Mouse (Mus musculus) forebrain, embryonic 16.5 days (tissue): ENCODE data around the gene Arl8a. TPM values are rescaled to one million over a fixed set of nuclear protein-coding genes. Genes with fewer than 3 reads are reported as not detected.
A peak's percentile ranks its signal among the peaks of the same experiment; 100 is the strongest.

Experiments used
- ATAC-seq: fragments of 200-750 bp; cut with Nextera tagmentation; 2 replicates; pipeline ENCODE4 v1.8.0; 2017; ENCODE audit warnings: mild to moderate bottlenecking, moderate library complexity
- H3K27ac ChIP-seq: fragments of 300-500 bp; sonication (generic); 2 replicates; pipeline ENCODE4 v1.5.1; 2014; ENCODE audit warnings: low read length, control low read depth
- H3K27me3 ChIP-seq: fragments of 300-500 bp; sonication (generic); replicated peaks from 2 replicates; pipeline ENCODE4 v1.6.1; 2014; ENCODE audit warnings: low read length; ENCODE audit not compliant: control insufficient read depth, insufficient read depth
- H3K36me3 ChIP-seq: fragments of 300-500 bp; sonication (generic); 2 replicates; pipeline ENCODE4 v1.6.1; 2014; ENCODE audit not compliant: control insufficient read depth, insufficient read depth
- H3K4me1 ChIP-seq: fragments of 300-500 bp; sonication (generic); replicated peaks from 2 replicates; pipeline ENCODE4 v1.6.1; 2014; ENCODE audit warnings: low read length; ENCODE audit not compliant: control insufficient read depth, insufficient read depth
- H3K4me2 ChIP-seq: fragments of 300-500 bp; sonication (generic); 2 replicates; pipeline ENCODE4 v1.6.1; 2014; ENCODE audit warnings: mild to moderate bottlenecking, low read length, control low read depth
- H3K4me3 ChIP-seq: fragments of 300-500 bp; sonication (generic); replicated peaks from 2 replicates; pipeline ENCODE4 v1.5.1; 2014; ENCODE audit warnings: mild to moderate bottlenecking, low read length, control low read depth
- H3K9ac ChIP-seq: fragments of 300-500 bp; sonication (generic); replicated peaks from 2 replicates; pipeline ENCODE4 v1.6.1; 2014; ENCODE audit warnings: low read depth, low read length, control low read depth
- H3K9me3 ChIP-seq: fragments of 300-500 bp; sonication (generic); 2 replicates; pipeline ENCODE4 v1.6.1; 2016; ENCODE audit warnings: low read length; ENCODE audit not compliant: control insufficient read depth
- WGBS: fragments of 180-500 bp; shearing (Covaris S2); extraction: QIAGEN DNeasy Blood & Tissue Kit; methylation state at CpG from one replicate; pipeline ENCODE4 v1.1.7; 2014; 5-methylcytosine and 5-hydroxymethylcytosine counted together
- polyA plus RNA-seq: library from polyadenylated mRNA; unstranded; fragments of >200 nt; fragmentation: Nextera tagmentation; extraction: Ambion mirVana; gene quantifications from 2 replicates; pipeline ENCODE4 v1.2.1, GENCODE M21; 2015

Gene Arl8a
- polyA plus RNA-seq, 1 experiment from 2014 or later, result 336 TPM

GRCm38 (mm10) chr1:135112661-135113060 is 34.0 kb upstream of the Arl8a start:
- no peak overlapping the region for H3K4me2 ChIP-seq
- no peak overlapping the region for H3K4me3 ChIP-seq
- no peaks in the 10 kb centered on the region for H3K36me3 ChIP-seq
- H3K27me3 ChIP-seq, result no peaks in the 10 kb centered on the region
- H3K9me3 ChIP-seq, result no peaks in the 10 kb centered on the region
- H3K27ac ChIP-seq, result no peak overlapping the region
- H3K9ac ChIP-seq, result no peak overlapping the region
- peak; percentile 45 for ATAC-seq
- H3K4me1 ChIP-seq, result no peaks in the 10 kb centered on the region
- 7% methylated on average over 8 of the region's 8 CpGs for WGBS

DNA sequence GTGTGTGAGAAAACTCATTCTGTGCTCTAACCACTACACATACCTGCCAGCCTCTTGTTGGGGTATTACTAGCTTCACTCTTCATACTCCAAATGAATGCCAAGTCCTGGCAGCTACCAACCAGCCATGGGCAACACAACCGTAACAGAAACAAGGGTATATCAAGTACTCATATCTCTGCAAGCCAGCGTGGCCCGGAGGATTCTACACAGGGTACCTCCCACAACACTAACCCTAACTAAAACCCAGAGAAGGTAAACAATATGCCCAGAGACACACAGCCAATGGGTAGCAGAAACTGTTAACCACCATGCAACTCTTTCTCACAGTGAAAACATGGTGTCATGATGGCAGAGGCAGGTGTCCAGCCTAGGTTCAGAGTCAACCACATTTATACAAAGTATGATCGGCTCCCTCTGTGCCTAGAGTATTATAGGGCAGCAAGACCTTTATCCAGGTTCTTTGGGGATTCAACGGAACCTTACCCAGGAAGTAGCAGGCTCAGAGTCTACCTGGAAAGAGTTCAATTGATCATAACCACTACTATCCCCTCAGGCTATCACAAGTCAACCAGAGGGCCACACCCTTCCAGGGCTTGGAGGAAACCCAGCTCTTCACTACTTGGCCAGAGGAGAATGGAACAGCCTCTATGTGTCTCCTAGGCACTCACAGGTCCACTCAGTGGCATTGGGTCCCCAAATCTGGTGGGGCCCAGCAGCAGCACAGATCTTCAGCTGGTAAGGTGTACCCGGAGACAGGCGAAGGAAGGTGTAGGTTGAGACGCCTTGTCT is 21.9 kb upstream of the Arl8a start:
- Histone ChIP-seq H3K36me3 (no peaks in the 10 kb centered on the region), H3K27ac (no peak overlapping the region), H3K4me1 (no peaks in the 10 kb centered on the region), H3K4me3 (no peak overlapping the region), H3K9ac (no peak overlapping the region), H3K27me3 (no peaks in the 10 kb centered on the region), H3K4me2 (no peak overlapping the region), H3K9me3 (no peaks in the 10 kb centered on the region)
- ATAC-seq, result no peak
- WGBS, result 93% methylated on average over 8 of the region's 8 CpGs

- H3K27ac ChIP-seq, result no peak overlapping the region
- ATAC-seq, result no peak
- no peaks in the 10 kb centered on the region for H3K9me3 ChIP-seq
- no peak overlapping the region for H3K9ac ChIP-seq
- H3K4me3 ChIP-seq, result no peak overlapping the region
- H3K4me1 ChIP-seq, result no peaks in the 10 kb centered on the region
- H3K36me3 ChIP-seq, result no peaks in the 10 kb centered on the region
- H3K4me2 ChIP-seq, result no peak overlapping the region
- 48% methylated on average over 8 of the region's 8 CpGs for WGBS
- no peaks in the 10 kb centered on the region for H3K27me3 ChIP-seq
Observed at GRCm38 (mm10) chr1:135125990-135126389, 20.6 kb upstream of the Arl8a start.

DNA sequence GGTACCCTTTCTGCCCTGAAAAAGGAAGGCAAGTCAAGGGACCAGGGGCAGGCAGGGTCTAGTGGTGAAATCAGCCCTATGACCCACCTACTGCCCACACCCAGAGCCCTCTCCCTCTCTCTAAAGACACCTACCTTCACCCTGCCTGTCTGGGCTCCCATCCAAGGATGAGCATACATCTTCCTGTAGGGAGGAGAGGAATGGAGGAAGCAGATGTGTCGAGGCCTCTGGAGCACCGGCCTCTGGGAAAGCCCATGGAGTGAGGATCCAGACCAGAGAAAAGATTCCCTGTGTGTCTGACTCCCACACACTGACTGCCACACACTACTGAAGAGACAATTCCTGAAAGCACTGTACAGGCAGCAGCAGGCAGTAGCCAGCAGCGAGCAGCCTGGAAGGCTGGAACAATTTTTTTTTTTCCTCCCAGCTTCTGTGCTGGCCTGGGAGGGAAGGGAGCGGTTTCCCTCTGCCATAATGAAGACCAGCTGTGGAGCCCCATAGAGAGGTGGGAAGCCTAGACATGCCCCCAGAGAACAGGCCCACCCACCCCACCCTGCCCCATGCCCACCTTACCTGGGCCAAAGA is 20.1 kb upstream of the Arl8a start:
- Histone ChIP-seq H3K4me2 (no peak overlapping the region), H3K27me3 (no peaks in the 10 kb centered on the region), H3K4me3 (no peak overlapping the region), H3K9me3 (no peaks in the 10 kb centered on the region), H3K36me3 (no peaks in the 10 kb centered on the region), H3K4me1 (no peaks in the 10 kb centered on the region), H3K9ac (no peak overlapping the region), H3K27ac (no peak overlapping the region)
- 77% methylated on average over 4 of the region's 4 CpGs for WGBS
- no peak for ATAC-seq

DNA sequence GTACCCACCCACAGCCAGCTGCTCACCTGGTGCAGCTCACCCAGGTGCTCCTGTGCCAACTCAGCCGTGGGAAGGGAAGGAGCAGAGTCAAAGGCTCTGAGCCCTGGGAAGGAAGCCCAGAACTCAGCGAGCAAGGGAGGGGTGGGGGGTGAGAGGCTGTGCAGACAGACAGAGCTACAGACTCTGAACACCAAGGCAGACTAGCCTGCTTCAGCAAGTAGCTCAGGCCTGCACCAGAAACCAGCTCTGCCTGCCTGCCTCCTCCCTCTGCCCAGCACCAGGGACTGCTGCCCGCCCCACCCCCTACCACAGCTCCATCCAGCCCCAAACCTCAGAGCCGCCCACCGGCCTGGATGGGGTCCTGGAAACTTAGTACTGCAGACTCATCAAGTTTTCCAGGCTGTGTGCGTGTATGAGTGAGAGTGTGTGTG is 18.6 kb upstream of the Arl8a start:
- Histone ChIP-seq H3K36me3 (no peaks in the 10 kb centered on the region), H3K4me3 (no peak overlapping the region), H3K27ac (no peak overlapping the region), H3K27me3 (no peaks in the 10 kb centered on the region), H3K4me2 (no peak overlapping the region), H3K9ac (no peak overlapping the region), H3K4me1 (no peaks in the 10 kb centered on the region), H3K9me3 (no peaks in the 10 kb centered on the region)
- ATAC-seq, result no peak
- 51% methylated on average over 6 of the region's 6 CpGs for WGBS

DNA sequence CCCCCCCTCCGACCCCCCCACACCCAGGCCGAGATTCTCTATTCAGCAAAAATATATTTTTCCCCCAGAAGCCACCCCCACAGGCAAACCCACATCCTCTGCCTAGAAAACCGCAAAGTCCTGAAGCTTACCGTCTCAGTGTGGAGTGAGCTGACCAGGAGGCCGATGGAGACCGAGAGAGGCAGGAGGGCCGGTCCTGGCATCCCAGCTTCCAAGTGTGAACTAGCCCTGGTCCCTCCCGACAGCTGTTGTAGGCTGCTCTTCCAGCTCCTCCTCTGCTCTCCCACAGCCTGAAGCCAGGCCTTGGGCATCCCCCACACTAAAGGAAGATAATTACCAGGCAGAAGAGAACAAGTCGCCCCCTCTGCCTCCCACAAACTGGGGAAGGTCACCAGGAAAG is 17.6 kb upstream of the Arl8a start:
- ATAC-seq, result no peak
- Histone ChIP-seq H3K4me3 (no peak overlapping the region), H3K4me1 (no peaks in the 10 kb centered on the region), H3K27ac (no peak overlapping the region), H3K27me3 (no peaks in the 10 kb centered on the region), H3K4me2 (no peak overlapping the region), H3K9ac (no peak overlapping the region), H3K36me3 (no peaks in the 10 kb centered on the region), H3K9me3 (no peaks in the 10 kb centered on the region)
- WGBS, result 30% methylated on average over 9 of the region's 9 CpGs

GRCm38 (mm10) chr1:135129543-135130183 is 17.0 kb upstream of the Arl8a start:
- Histone ChIP-seq H3K4me1 (no peaks in the 10 kb centered on the region), H3K36me3 (no peaks in the 10 kb centered on the region), H3K4me2 (no peak overlapping the region), H3K9me3 (no peaks in the 10 kb centered on the region), H3K27ac (no peak overlapping the region), H3K27me3 (no peaks in the 10 kb centered on the region), H3K4me3 (no peak overlapping the region), H3K9ac (no peak overlapping the region)
- ATAC-seq, result no peak
- WGBS, result 68% methylated on average over 9 of the region's 9 CpGs

- no peaks in the 10 kb centered on the region for H3K36me3 ChIP-seq
- H3K4me3 ChIP-seq, result no peak overlapping the region
- no peaks in the 10 kb centered on the region for H3K9me3 ChIP-seq
- WGBS, result 77% methylated on average over 2 of the region's 2 CpGs
- no peak overlapping the region for H3K9ac ChIP-seq
- ATAC-seq, result no peak
- no peaks in the 10 kb centered on the region for H3K27me3 ChIP-seq
- H3K27ac ChIP-seq, result no peak overlapping the region
- no peak overlapping the region for H3K4me2 ChIP-seq
- no peaks in the 10 kb centered on the region for H3K4me1 ChIP-seq
Observed at GRCm38 (mm10) chr1:135130376-135131018, 16.1 kb upstream of the Arl8a start.

- Histone ChIP-seq H3K4me3 (no peak overlapping the region), H3K4me2 (no peak overlapping the region), H3K27me3 (no peaks in the 10 kb centered on the region), H3K27ac (no peak overlapping the region), H3K9ac (no peak overlapping the region), H3K4me1 (no peaks in the 10 kb centered on the region), H3K9me3 (no peaks in the 10 kb centered on the region), H3K36me3 (no peaks in the 10 kb centered on the region)
- ATAC-seq, result no peak
- WGBS, result 47% methylated on average over 6 of the region's 6 CpGs
Observed at GRCm38 (mm10) chr1:135131034-135131433, 15.6 kb upstream of the Arl8a start.
